Mouse (Mus musculus) forebrain, embryonic 11.5 days (tissue): Measurements from ENCODE around the gene Gpc5. TPM values are rescaled to one million over a fixed set of nuclear protein-coding genes. Genes with fewer than 3 reads are reported as not detected.

ENCODE experiments used
- ATAC-seq: fragments of 200-750 bp; cut with Nextera tagmentation; replicated peaks from 2 replicates; pipeline ENCODE4 v1.8.0; 2017; ENCODE audit warnings: moderate TSS enrichment; ENCODE audit not compliant: low FRiP score
- DNase-seq: peaks from one replicate; pipeline ENCODE4 v3.0.0-alpha.2; 2017; ENCODE audit warnings: low spot score
- H3K27ac ChIP-seq: fragments of 300-500 bp; sonication (generic); 2 replicates; pipeline ENCODE4 v1.5.1; 2014; ENCODE audit warnings: low read depth, low read length
- H3K27me3 ChIP-seq: fragments of 300-500 bp; sonication (generic); 2 replicates; pipeline ENCODE4 v1.6.1; 2014; ENCODE audit warnings: mild to moderate bottlenecking, low read length, mixed read lengths; ENCODE audit not compliant: control insufficient read depth, insufficient read depth
- H3K36me3 ChIP-seq: fragments of 300-500 bp; sonication (generic); 2 replicates; pipeline ENCODE4 v1.6.1; 2014; ENCODE audit warnings: mild to moderate bottlenecking, low read length, moderate library complexity, mixed read lengths; ENCODE audit not compliant: control insufficient read depth, insufficient read depth
- H3K4me1 ChIP-seq: fragments of 300-500 bp; sonication (generic); replicated peaks from 2 replicates; pipeline ENCODE4 v1.6.1; 2014; ENCODE audit warnings: low read length, mixed read lengths; ENCODE audit not compliant: control insufficient read depth, insufficient read depth
- H3K4me2 ChIP-seq: fragments of 300-500 bp; sonication (generic); 2 replicates; pipeline ENCODE4 v1.6.1; 2014; ENCODE audit warnings: low read depth, mild to moderate bottlenecking, low read length, moderate library complexity, mixed read lengths; ENCODE audit not compliant: severe bottlenecking
- H3K4me3 ChIP-seq: fragments of 300-500 bp; sonication (generic); 2 replicates; pipeline ENCODE4 v1.5.1; 2014; ENCODE audit warnings: low read depth, low read length
- H3K9ac ChIP-seq: fragments of 300-500 bp; sonication (generic); 2 replicates; pipeline ENCODE4 v1.6.1; 2014; ENCODE audit warnings: low read length
- H3K9me3 ChIP-seq: fragments of 300-500 bp; sonication (generic); 2 replicates; pipeline ENCODE4 v1.6.1; 2016; ENCODE audit warnings: low read length, mixed read lengths; ENCODE audit not compliant: control insufficient read depth
- WGBS: fragments of 180-500 bp; shearing (Covaris S2); extraction: QIAGEN DNeasy Blood & Tissue Kit; methylation state at CpG from one replicate; pipeline ENCODE4 v1.1.7; 2014; 5-methylcytosine and 5-hydroxymethylcytosine counted together
- polyA plus RNA-seq: library from polyadenylated mRNA; unstranded; fragments of >200 nt; fragmentation: Nextera tagmentation; extraction: Ambion mirVana; gene quantifications from 2 replicates; pipeline ENCODE4 v1.2.1, GENCODE M21; 2014

The Gpc5 gene
- polyA plus RNA-seq, 1 experiment from 2014 or later, result 0.48 TPM

- Histone ChIP-seq H3K4me2 (no peak overlapping the region), H3K4me3 (no peak overlapping the region), H3K27me3 (no peaks in the 10 kb centered on the region), H3K9ac (no peak overlapping the region), H3K36me3 (no peaks in the 10 kb centered on the region), H3K4me1 (0 out of 2 replicates have a peak, but pooled peaks cover 3% of the 10 kb centered on the region), H3K9me3 (no peaks in the 10 kb centered on the region), H3K27ac (no peak overlapping the region)
- DNase-seq (no peak), ATAC-seq (peak; percentile 56)
- 64% methylated on average over 12 of the region's 12 CpGs for WGBS
Measured at GRCm38 (mm10) chr14:115081728-115082502, 10.1 kb upstream of the Gpc5 start.

DNA sequence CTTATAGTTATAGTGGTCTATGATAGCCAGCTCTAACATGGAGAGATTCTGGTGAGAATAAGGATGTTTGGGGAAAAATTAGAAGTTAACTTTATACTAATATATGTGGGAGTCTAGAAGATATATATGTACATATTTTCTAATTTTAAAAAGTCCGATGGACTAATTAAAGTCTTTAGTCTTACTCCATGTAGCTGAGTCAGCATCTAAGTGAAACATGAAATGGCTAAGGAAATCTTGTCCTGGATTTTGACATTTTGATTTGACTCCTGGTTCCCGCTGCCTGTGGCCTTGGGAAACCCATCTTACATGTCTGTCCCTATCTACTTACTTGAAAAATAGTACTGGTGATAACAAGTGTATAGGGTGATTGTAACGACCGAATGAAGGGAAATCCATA is 1.5 kb upstream of the Gpc5 start:
- no peak for ATAC-seq
- Histone ChIP-seq H3K27me3 (peaks cover 22% of the 10 kb centered on the region), H3K4me1 (peaks cover 2% of the 10 kb centered on the region; the same call in 1 of the 2 replicates), H3K36me3 (no peaks in the 10 kb centered on the region), H3K4me2 (no peak overlapping the region), H3K4me3 (no peak overlapping the region), H3K27ac (no peak overlapping the region), H3K9ac (no peak overlapping the region), H3K9me3 (no peaks in the 10 kb centered on the region)
- no peak for DNase-seq
- WGBS, result 90% methylated on average over 4 of the region's 4 CpGs

DNA sequence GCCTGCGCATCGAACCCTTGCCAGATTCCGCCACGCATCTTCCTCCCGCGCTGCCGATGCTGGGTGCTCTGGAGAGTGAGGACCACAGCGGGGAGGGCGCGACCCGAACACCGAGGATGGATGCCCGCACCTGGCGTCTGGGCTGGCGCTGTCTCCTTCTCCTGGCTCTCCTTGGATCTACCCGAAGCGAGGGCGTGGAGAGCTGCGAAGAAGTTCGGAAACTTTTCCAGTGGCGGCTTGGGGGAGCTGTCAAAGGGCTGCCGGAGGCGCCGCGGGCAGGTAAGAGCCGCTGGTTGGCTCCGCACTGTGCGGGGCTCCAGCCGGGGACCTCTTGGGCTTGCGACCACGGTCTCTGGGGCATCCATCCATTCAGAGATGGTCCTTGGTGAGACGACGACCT is 495 bp downstream of the Gpc5 start:
- H3K4me2 ChIP-seq, result peak overlapping the region; percentile 97
- peaks cover 2% of the 10 kb centered on the region; the same call in 1 of the 2 replicates for H3K4me1 ChIP-seq
- H3K36me3 ChIP-seq, result no peaks in the 10 kb centered on the region
- H3K9ac ChIP-seq, result peak overlapping the region; percentile 13; the same call in 1 of the 2 replicates
- under 1% methylated on average over 33 of the region's 33 CpGs for WGBS
- no peak overlapping the region for H3K27ac ChIP-seq
- peaks cover 22% of the 10 kb centered on the region for H3K27me3 ChIP-seq
- H3K9me3 ChIP-seq, result no peaks in the 10 kb centered on the region
- peak overlapping the region; percentile 45 for H3K4me3 ChIP-seq
- ATAC-seq (peak; percentile 54), DNase-seq (no peak)

DNA sequence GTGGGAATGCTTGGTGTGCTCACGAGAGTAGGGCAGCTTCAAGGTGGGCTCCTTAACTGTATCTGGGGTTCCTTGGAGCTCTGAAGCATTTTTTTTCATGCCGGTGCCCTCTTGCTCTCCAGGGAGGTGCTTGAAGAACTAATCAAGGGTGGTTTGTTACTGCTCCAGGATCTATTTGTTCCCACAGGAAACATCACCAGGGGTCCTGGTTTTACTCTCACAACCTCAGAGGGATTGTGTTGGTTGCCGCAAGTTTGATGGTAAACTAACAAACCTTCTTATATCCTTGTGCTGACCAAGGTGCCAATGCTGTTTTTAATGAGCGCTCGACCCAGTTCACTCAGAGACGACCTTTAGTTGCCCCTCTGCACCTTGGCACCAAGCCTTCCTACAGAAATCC is 937 bp downstream of the Gpc5 start:
- H3K9ac ChIP-seq, result no peak overlapping the region
- peak overlapping the region; percentile 97 for H3K4me2 ChIP-seq
- H3K27me3 ChIP-seq, result peaks cover 22% of the 10 kb centered on the region
- H3K4me1 ChIP-seq, result peaks cover 2% of the 10 kb centered on the region; the same call in 1 of the 2 replicates
- ATAC-seq (no peak), DNase-seq (no peak)
- H3K36me3 ChIP-seq, result no peaks in the 10 kb centered on the region
- H3K9me3 ChIP-seq, result no peaks in the 10 kb centered on the region
- 20% methylated on average over 6 of the region's 6 CpGs for WGBS
- H3K27ac ChIP-seq, result no peak overlapping the region
- H3K4me3 ChIP-seq, result peak overlapping the region; percentile 45

- no peak overlapping the region for H3K9ac ChIP-seq
- no peak overlapping the region for H3K4me3 ChIP-seq
- no peaks in the 10 kb centered on the region for H3K9me3 ChIP-seq
- H3K4me2 ChIP-seq, result no peak overlapping the region
- ATAC-seq, result no peak
- no peak overlapping the region for H3K27ac ChIP-seq
- no peaks in the 10 kb centered on the region for H3K27me3 ChIP-seq
- DNase-seq, result no peak
- no peaks in the 10 kb centered on the region for H3K4me1 ChIP-seq
- H3K36me3 ChIP-seq, result no peaks in the 10 kb centered on the region
- WGBS, result 77% methylated on average over 9 of the region's 9 CpGs
Measured at GRCm38 (mm10) chr14:115100617-115101299, 8.7 kb downstream of the Gpc5 start.

DNA sequence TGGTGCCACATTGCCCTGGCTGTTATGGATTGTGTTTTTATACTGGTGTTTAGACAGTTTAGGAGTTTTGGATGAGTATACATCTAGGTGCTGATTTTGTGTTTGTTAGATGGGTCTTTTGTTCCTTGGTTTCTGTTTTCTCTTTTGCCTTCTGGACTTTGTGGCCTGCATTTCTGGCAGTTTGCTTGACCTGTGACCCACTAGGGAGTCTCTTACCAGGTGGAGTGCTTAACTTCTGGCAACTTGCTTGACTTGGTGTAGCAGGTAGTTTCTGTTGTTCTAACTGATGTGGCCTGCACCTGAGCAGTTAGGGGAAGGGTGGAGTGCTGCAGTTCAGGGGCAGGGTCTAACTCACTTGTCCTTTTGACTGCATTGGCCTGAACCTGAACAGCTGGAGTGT is 14.3 kb downstream of the Gpc5 start:
- Histone ChIP-seq H3K4me2 (no peak overlapping the region), H3K27me3 (no peaks in the 10 kb centered on the region), H3K9me3 (no peaks in the 10 kb centered on the region), H3K9ac (no peak overlapping the region), H3K4me1 (no peaks in the 10 kb centered on the region), H3K36me3 (no peaks in the 10 kb centered on the region), H3K27ac (no peak overlapping the region), H3K4me3 (no peak overlapping the region)
- DNase-seq (no peak), ATAC-seq (no peak)

DNA sequence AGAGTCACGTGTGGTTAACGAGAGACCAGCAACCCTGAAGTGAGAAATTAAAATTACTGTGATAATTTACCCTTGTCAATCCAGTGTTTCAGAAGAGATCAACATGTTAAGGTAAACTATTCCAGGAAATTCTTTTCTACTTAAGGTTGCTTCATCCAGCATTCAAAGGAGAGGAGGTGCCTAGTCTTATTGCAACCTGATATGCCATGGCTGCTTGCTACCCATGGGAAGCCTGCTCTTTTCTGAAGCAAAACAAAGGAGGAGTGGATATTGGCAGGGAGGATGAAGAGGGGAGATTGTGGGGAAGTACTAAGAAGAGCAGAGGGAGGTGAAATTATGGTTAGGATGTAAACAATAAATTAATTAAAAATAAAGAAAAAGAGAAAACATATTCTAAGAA is 15.5 kb downstream of the Gpc5 start:
- Histone ChIP-seq H3K9ac (no peak overlapping the region), H3K27ac (no peak overlapping the region), H3K9me3 (no peaks in the 10 kb centered on the region), H3K4me1 (no peaks in the 10 kb centered on the region), H3K27me3 (no peaks in the 10 kb centered on the region), H3K4me3 (no peak overlapping the region), H3K36me3 (no peaks in the 10 kb centered on the region), H3K4me2 (no peak overlapping the region)
- ATAC-seq, result no peak
- 76% methylated on average over 2 of the region's 2 CpGs for WGBS
- no peak for DNase-seq

GRCm38 (mm10) chr14:115118626-115119025 is 26.6 kb downstream of the Gpc5 start:
- DNase-seq, result no peak

More at GRCm38 (mm10) chr14:115118626-115119025, 26.6 kb downstream of the Gpc5 start:
- H3K4me2 ChIP-seq, result no peak overlapping the region
- 88% methylated on average over 9 of the region's 9 CpGs for WGBS
- H3K36me3 ChIP-seq, result no peaks in the 10 kb centered on the region
- H3K4me3 ChIP-seq, result no peak overlapping the region
- no peak overlapping the region for H3K27ac ChIP-seq
- H3K27me3 ChIP-seq, result no peaks in the 10 kb centered on the region
- no peaks in the 10 kb centered on the region for H3K9me3 ChIP-seq
- no peak overlapping the region for H3K9ac ChIP-seq
- no peak for ATAC-seq
- no peaks in the 10 kb centered on the region for H3K4me1 ChIP-seq
